Mouse (Mus musculus): ENCODE measurements around the gene Fbxo27. TPM values are rescaled to one million over a fixed set of nuclear protein-coding genes. Genes with fewer than 3 reads are reported as not detected.

Fbxo27 gene
- total and polyA plus RNA-seq, 3 experiments: not detected

- in situ Hi-C loops (cut with MboI; ENCODE audit: low pct_ligation_motif_present, low pct_unique_long_range_greater_than_20kb, low sequenced_read_pairs) (no loop called here), dilution Hi-C loops (cut with MboI; ENCODE audit: extremely low pct_ligation_motif_present, extremely low pct_unique_long_range_greater_than_20kb, low sequenced_read_pairs) (no loop called here)
- Histone ChIP-seq H3K4me1 (ENCODE audit: control insufficient read depth in 1 of 2, insufficient read depth in 2 of 2) (peaks cover 2 to 14% of the 10 kb centered on the region in 2 experiments; a peak in 2 of 4 replicates), H3K27ac (ENCODE audit: insufficient read depth, low read depth) (no peak within 1 kb of the TSS), H3K9me3 (replicated peaks; ENCODE audit: low read length) (no peaks in the 10 kb centered on the region), H3K27me3 (replicated peaks) (no peaks in the 10 kb centered on the region), H3K36me3 (replicated peaks in 1 of 2; ENCODE audit: control insufficient read depth in 1 of 2, insufficient read depth in 1 of 2, low read length in 1 of 2) (no peaks in the 10 kb centered on the region), H3K79me2 (replicated peaks; ENCODE audit: control insufficient read depth, extremely low read depth, insufficient read depth, poor library complexity, severe bottlenecking) (no peaks in the 10 kb centered on the region), H3K4me2 (ENCODE audit: insufficient read depth, low read depth, poor library complexity, severe bottlenecking) (0 out of 2 replicates have a peak within 1 kb of the TSS, but pooled peaks have one; percentile 6), H3K4me3 (replicated peaks in 1 of 3; ENCODE audit: low read depth in 2 of 3, low read length in 2 of 3, poor library complexity in 1 of 3) (no peak within 1 kb of the TSS), H3K9ac (ENCODE audit: insufficient read depth, low read depth) (no peak within 1 kb of the TSS)
- no peak for TF ChIP-seq USF1 (IDR thresholded peaks at IDR 0.05; ENCODE audit: low read depth, low read length)
- TF ChIP-seq POLR2A (IDR thresholded peaks at IDR 0.05; ENCODE audit: low read depth, low read length): no peak
- TF ChIP-seq HCFC1 (IDR thresholded peaks at IDR 0.05; ENCODE audit: low read depth, low read length): no peak
- TF ChIP-seq SMC3 (IDR thresholded peaks at IDR 0.05; ENCODE audit: low read depth, low read length): no peak
- no peak for TF ChIP-seq MAFK (IDR thresholded peaks at IDR 0.05; ENCODE audit: insufficient replicate concordance, low read length)
- TF ChIP-seq CTCF (conservative IDR thresholded peaks at IDR 0.05 in 1 of 2, IDR thresholded peaks at IDR 0.05 in 1 of 2; ENCODE audit: low read depth in 2 of 2, low read length in 2 of 2): no peak
- TF ChIP-seq TBP (conservative IDR thresholded peaks at IDR 0.05; ENCODE audit: low read depth, low read length): no peak
- DNase-seq (ENCODE audit: extremely low read depth): no peak
Observed at GRCm38 (mm10) chr7:28716590-28717281, 24.1 kb downstream of the Fbxo27 start, which contains the start of gene Fbxo17. Gene Fbxo17, plus strand, starts transcription at chr7:28716804.

GRCm38 (mm10) chr7:28717726-28718125 is 25.1 kb downstream of the Fbxo27 start:
- TF ChIP-seq MAX (IDR thresholded peaks at IDR 0.05; ENCODE audit: low read length): no peak
- no peak for TF ChIP-seq ELF1 (IDR thresholded peaks at IDR 0.05; ENCODE audit: low read depth, low read length)
- no peak for TF ChIP-seq MAZ (IDR thresholded peaks at IDR 0.05; ENCODE audit: low read depth, low read length)
- no peak for TF ChIP-seq ZMIZ1 (IDR thresholded peaks at IDR 0.05; ENCODE audit: low read depth, low read length)
- TF ChIP-seq BHLHE40 (IDR thresholded peaks at IDR 0.05; ENCODE audit: low read depth, low read length): no peak
- TF ChIP-seq JUND (conservative IDR thresholded peaks at IDR 0.05; ENCODE audit: low read depth, low read length): no peak
- no peak for TF ChIP-seq NRF1 (IDR thresholded peaks at IDR 0.05; ENCODE audit: low read depth, low read length)
- TF ChIP-seq UBTF (IDR thresholded peaks at IDR 0.05; ENCODE audit: low read depth, low read length): no peak
- TF ChIP-seq E2F4 (IDR thresholded peaks at IDR 0.05; ENCODE audit: insufficient replicate concordance, low read depth, low read length): no peak
- TF ChIP-seq JUN (IDR thresholded peaks at IDR 0.05; ENCODE audit: insufficient read depth, low read depth, low read length): no peak
- no peak for TF ChIP-seq HCFC1 (IDR thresholded peaks at IDR 0.05; ENCODE audit: low read depth, low read length)
- TF ChIP-seq IRF4 (IDR thresholded peaks at IDR 0.05; ENCODE audit: low read depth, low read length): no peak
- no peak for TF ChIP-seq RCOR1 (conservative IDR thresholded peaks at IDR 0.05; ENCODE audit: low read depth, low read length)
- no peak for TF ChIP-seq POLR2A (IDR thresholded peaks at IDR 0.05; ENCODE audit: low read depth, low read length)
- no peak for DNase-seq (ENCODE audit: extremely low read depth)
- Histone ChIP-seq H3K4me2 (ENCODE audit: insufficient read depth, low read depth, poor library complexity, severe bottlenecking) (no peak overlapping the region), H3K9me3 (replicated peaks; ENCODE audit: low read length) (no peaks in the 10 kb centered on the region), H3K79me2 (replicated peaks; ENCODE audit: control insufficient read depth, extremely low read depth, insufficient read depth, poor library complexity, severe bottlenecking) (no peaks in the 10 kb centered on the region), H3K27ac (ENCODE audit: insufficient read depth, low read depth) (no peak overlapping the region), H3K36me3 (replicated peaks in 1 of 2; ENCODE audit: control insufficient read depth in 1 of 2, insufficient read depth in 1 of 2, low read length in 1 of 2) (no peaks in the 10 kb centered on the region), H3K27me3 (replicated peaks) (no peaks in the 10 kb centered on the region), H3K4me1 (ENCODE audit: control insufficient read depth in 1 of 2, insufficient read depth in 2 of 2) (peaks cover 2 to 14% of the 10 kb centered on the region in 2 experiments; a peak in 2 of 4 replicates), H3K9ac (ENCODE audit: insufficient read depth, low read depth) (no peak overlapping the region), H3K4me3 (replicated peaks in 1 of 3; ENCODE audit: low read depth in 2 of 3, low read length in 2 of 3, poor library complexity in 1 of 3) (no peak overlapping the region)
- dilution Hi-C loops (cut with MboI; ENCODE audit: extremely low pct_ligation_motif_present, extremely low pct_unique_long_range_greater_than_20kb, low sequenced_read_pairs): no loop called here
- in situ Hi-C loops (cut with MboI; ENCODE audit: low pct_ligation_motif_present, low pct_unique_long_range_greater_than_20kb, low sequenced_read_pairs): no loop called here
